Mouse (Mus musculus) lung, adult 2 months (tissue): ENCODE results near the gene Hsdl1.

Source experiments
- CTCF ChIP-seq: fragments of 200-500 bp; IDR thresholded peaks from 2 replicates; pipeline ENCODE4 v1.5.1; 2011; ENCODE audit warnings: mild to moderate bottlenecking, low read length, control low read depth; ENCODE audit not compliant: insufficient read depth
- POLR2A ChIP-seq: fragments of 200-500 bp; IDR thresholded peaks from 2 replicates; pipeline ENCODE4 v1.6.1; 2011; ENCODE audit warnings: low read depth, mild to moderate bottlenecking, control low read depth, low read length, borderline replicate concordance; ENCODE audit errors: extremely low read depth

DNA sequence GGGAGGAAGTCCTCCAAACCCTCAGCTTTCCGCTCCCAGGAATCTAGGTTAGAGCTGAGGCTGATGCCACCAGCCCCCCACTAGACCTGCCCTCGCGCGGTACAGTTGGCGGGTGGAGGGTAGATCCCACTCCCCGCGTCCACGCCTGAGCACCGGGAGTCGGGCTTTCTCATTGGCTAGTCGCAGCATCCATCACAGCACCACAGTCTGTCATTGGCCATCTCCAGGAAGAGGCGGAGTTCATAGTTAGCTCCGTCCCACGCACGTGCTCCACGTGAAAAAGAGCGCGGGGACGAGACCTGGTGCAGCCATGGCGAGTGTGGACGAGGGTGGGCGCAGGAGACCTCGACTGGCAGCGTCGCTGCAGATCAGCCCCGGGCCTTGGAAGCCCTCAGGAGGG is 37.5 kb upstream of the Hsdl1 start, which contains the start of gene Adad2:
- TF ChIP-seq CTCF (no peak), POLR2A (no peak)
